Mouse (Mus musculus): ENCODE results near the gene Gnb2. TPM values are rescaled to one million over a fixed set of nuclear protein-coding genes. Genes with fewer than 3 reads are reported as not detected.

The Gnb2 gene
- 100 to 1,000 TPM; 921 to 972 TPM for total RNA-seq (2023)

GRCm38 (mm10) chr5:137533117-137533827, at the start of gene Gnb2, which contains the start of gene Epo:
Gnb2 (minus strand) TSS chr5:137533510.
Epo (minus strand) TSS chr5:137533242.

DNA sequence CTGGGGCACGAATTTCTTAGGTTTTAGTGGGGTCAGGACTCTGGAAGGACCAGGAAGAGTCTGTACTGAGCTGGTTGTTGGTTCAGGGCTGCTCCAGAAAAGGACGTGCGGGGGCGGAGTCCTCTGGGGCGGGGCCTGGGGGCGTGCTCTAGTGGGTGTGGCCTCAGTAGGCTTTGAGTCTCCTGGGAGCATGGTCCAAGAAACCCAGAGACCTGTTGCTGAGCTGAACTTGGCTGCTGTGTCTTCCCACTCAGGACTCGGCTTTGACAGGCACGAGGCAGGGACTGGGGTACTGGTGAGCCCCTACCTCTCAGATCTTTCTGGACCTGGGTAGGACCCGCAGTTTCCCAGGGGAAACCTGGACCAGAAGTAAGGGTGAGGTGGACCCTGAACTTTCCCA, 36.4 kb upstream of the Gnb2 start, which contains the start of gene Tfr2:
Gene Tfr2, plus strand, starts transcription at position 176 of the 400 bp plus-strand sequence.

GRCm38 (mm10) chr5:137553411-137553837, 20.1 kb upstream of the Gnb2 start, which contains the start of gene Actl6b:
Actl6b (plus strand) TSS chr5:137553517.

DNA sequence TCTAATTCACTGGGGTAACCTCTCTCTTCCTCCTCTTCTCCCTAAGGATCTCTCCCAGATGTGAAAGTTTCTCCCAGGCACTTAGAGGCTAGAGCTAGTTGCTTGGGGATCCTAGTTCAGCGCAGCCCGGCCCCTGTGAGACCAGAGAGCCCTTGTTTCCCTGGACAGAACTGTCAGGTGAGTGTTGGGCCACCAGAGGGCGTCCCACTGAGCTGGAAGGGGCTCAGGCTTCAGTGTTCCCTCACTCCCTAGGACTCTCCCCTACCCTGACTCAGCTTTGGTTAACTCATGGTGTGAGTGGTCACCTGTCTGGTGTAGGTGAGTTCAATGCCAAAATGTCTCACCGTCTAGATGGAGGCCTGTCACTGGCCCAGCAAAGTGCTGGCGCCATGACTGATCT, 14.9 kb downstream of the Gnb2 start, which contains the start of gene Gigyf1:
Gene Gigyf1, plus strand, starts transcription at position 113 of the 400 bp plus-strand sequence.

GRCm38 (mm10) chr5:137501709-137502666, 31.3 kb downstream of the Gnb2 start, which contains the start of gene Pop7:
Pop7 (minus strand) TSS chr5:137502518.

Other genes with a start within 250 kb of the Gnb2 start
- gene Ache, start 246.0 kb downstream of the Gnb2 start, total RNA-seq (2023): 10 to 100 TPM in 1 of 2 experiments, 1 to 10 TPM in 1; 7.4 to 13.1 TPM
- 1 to 10 TPM; 3.5 to 4.1 TPM for gene Ufsp1, start 238.9 kb downstream of the Gnb2 start, total RNA-seq (2023)
- 100 to 1,000 TPM; 195 to 241 TPM for gene Srrt, start 225.8 kb downstream of the Gnb2 start, total RNA-seq (2023)
- 10 to 100 TPM in 1 of 2 experiments, 1 to 10 TPM in 1; 7.9 to 12.1 TPM for gene Trip6, start 219.1 kb downstream of the Gnb2 start, total RNA-seq (2023)
- gene Slc12a9, start 199.9 kb downstream of the Gnb2 start, total RNA-seq (2023): 10 to 100 TPM; 33.5 to 41.1 TPM
- under 1 TPM in 1 of 2 experiments, not detected in 1; 0.13 TPM for gene Ephb4, start 183.4 kb downstream of the Gnb2 start, total RNA-seq (2023)
- under 1 TPM; 0.02 to 0.29 TPM for gene Zan, start 56.4 kb downstream of the Gnb2 start, total RNA-seq (2023)
- 10 to 100 TPM; 13.8 to 19.8 TPM for gene Pop7, start 31.0 kb downstream of the Gnb2 start, total RNA-seq (2023)
- 10 to 100 TPM; 50.9 to 52.3 TPM for gene Gigyf1, start 15.0 kb downstream of the Gnb2 start, total RNA-seq (2023)
- not detected for gene Epo, start 268 bp downstream of the Gnb2 start, total RNA-seq (2023)
- gene Actl6b, start 20.0 kb upstream of the Gnb2 start, total RNA-seq (2023): not detected
- gene Tfr2, start 36.3 kb upstream of the Gnb2 start, total RNA-seq (2023): 10 to 100 TPM in 1 of 2 experiments, 1 to 10 TPM in 1; 7.0 to 11.2 TPM
- 10 to 100 TPM; 46.3 to 50.4 TPM for gene Mospd3, start 67.5 kb upstream of the Gnb2 start, total RNA-seq (2023)
- gene Pcolce, start 80.3 kb upstream of the Gnb2 start, total RNA-seq (2023): 1 to 10 TPM in 1 of 2 experiments, under 1 TPM in 1; 0.84 to 4.0 TPM
- under 1 TPM in 1 of 2 experiments, not detected in 1; 0.26 TPM for gene Fbxo24, start 95.5 kb upstream of the Gnb2 start, total RNA-seq (2023)
- gene Lrch4, start 95.6 kb upstream of the Gnb2 start, total RNA-seq (2023): 100 to 1,000 TPM; 217 to 232 TPM
- gene Gm20605, start 95.7 kb upstream of the Gnb2 start, total RNA-seq (2023): 10 to 100 TPM; 44.5 to 45.7 TPM
- gene Sap25, start 107.8 kb upstream of the Gnb2 start, total RNA-seq (2023): 10 to 100 TPM; 74.3 to 76.8 TPM
- gene Irs3, start 112.2 kb upstream of the Gnb2 start, total RNA-seq (2023): not detected
- gene Agfg2, start 151.2 kb upstream of the Gnb2 start, total RNA-seq (2023): 10 to 100 TPM; 27.2 to 29.2 TPM
- gene Nyap1, start 208.1 kb upstream of the Gnb2 start, total RNA-seq (2023): under 1 TPM; 0.83 to 0.93 TPM
- gene Tsc22d4, start 212.2 kb upstream of the Gnb2 start, total RNA-seq (2023): 100 to 1,000 TPM; 265 to 295 TPM
- 10 to 100 TPM; 26.5 to 32.9 TPM for gene Ppp1r35, start 245.3 kb upstream of the Gnb2 start, total RNA-seq (2023)